8 mouse cellular contexts compared by ENCODE assay signal in genomic region chr5:31294964-31295605, GRCm38 (mm10). TPM values are rescaled to one million over a fixed set of nuclear protein-coding genes. Genes with fewer than 3 reads are reported as not detected.
DNase-seq lines count a peak whose midpoint lies in the region; ATAC-seq and TF ChIP-seq lines count a peak whose summit lies in the region.

No protein-coding gene starts in this region.

- peaks cover 2% of the 10 kb centered on the region for H3K4me1 ChIP-seq in lung, embryonic 14.5 days (ENCODE audit: insufficient read depth)
- peaks cover 29% of the 10 kb centered on the region for H3K4me1 ChIP-seq in forebrain, embryonic 16.5 days (replicated peaks; ENCODE audit: control insufficient read depth, insufficient read depth, low read length)
- peaks cover 36% of the 10 kb centered on the region for H3K4me1 ChIP-seq in liver, embryonic 15.5 days (replicated peaks)

- H3K27me3 ChIP-seq in lung, embryonic 14.5 days (ENCODE audit: insufficient read depth, low read length): no peaks in the 10 kb centered on the region
- no peaks in the 10 kb centered on the region for H3K27me3 ChIP-seq in forebrain, embryonic 16.5 days (replicated peaks; ENCODE audit: control insufficient read depth, insufficient read depth, low read length)
- H3K27me3 ChIP-seq in liver, embryonic 15.5 days: peaks cover 53% of the 10 kb centered on the region

- peaks cover 14% of the 10 kb centered on the region for H3K36me3 ChIP-seq in lung, embryonic 14.5 days (ENCODE audit: insufficient read depth)
- peaks cover 2% of the 10 kb centered on the region; the same call in 1 of the 2 replicates for H3K36me3 ChIP-seq in forebrain, embryonic 16.5 days (ENCODE audit: control insufficient read depth, insufficient read depth)
- H3K36me3 ChIP-seq in liver, embryonic 15.5 days (replicated peaks): 0 out of 2 replicates have a peak, but pooled peaks cover 2% of the 10 kb centered on the region

- peak overlapping the region; percentile 92 for H3K9ac ChIP-seq in lung, embryonic 14.5 days
- H3K9ac ChIP-seq in forebrain, embryonic 16.5 days (replicated peaks; ENCODE audit: low read depth, low read length): peak overlapping the region; percentile 96
- peak overlapping the region; percentile 53 for H3K9ac ChIP-seq in liver, embryonic 15.5 days

- no peak for TF ChIP-seq CTCF in lung, embryonic 14.5 days (IDR thresholded peaks at IDR 0.05; ENCODE audit: low read depth)

- H3K4me2 ChIP-seq in lung, embryonic 14.5 days: peak overlapping the region; percentile 86
- peak overlapping the region; percentile 84 for H3K4me2 ChIP-seq in forebrain, embryonic 16.5 days (ENCODE audit: low read length)
- H3K4me2 ChIP-seq in liver, embryonic 15.5 days: peak overlapping the region; percentile 73

- peak overlapping the region; percentile 83 for H3K4me3 ChIP-seq in lung, embryonic 14.5 days (ENCODE audit: low read depth, low read length)
- peak overlapping the region; percentile 79 for H3K4me3 ChIP-seq in forebrain, embryonic 16.5 days (replicated peaks; ENCODE audit: low read length)
- H3K4me3 ChIP-seq in liver, embryonic 15.5 days (replicated peaks): peak overlapping the region; percentile 56

- ATAC-seq in lung, embryonic 14.5 days (ENCODE audit: insufficient read depth): peak; percentile 45
- peak; percentile 13; the same call in 1 of the 2 replicates for ATAC-seq in forebrain, embryonic 16.5 days
- no peak for ATAC-seq in liver, embryonic 15.5 days (ENCODE audit: insufficient read depth)

- no peaks in the 10 kb centered on the region for H3K9me3 ChIP-seq in lung, embryonic 14.5 days (ENCODE audit: low read depth, low read length)
- H3K9me3 ChIP-seq in forebrain, embryonic 16.5 days (ENCODE audit: control insufficient read depth, low read length): no peaks in the 10 kb centered on the region
- H3K9me3 ChIP-seq in liver, embryonic 15.5 days (replicated peaks): no peaks in the 10 kb centered on the region

- DNase-seq in lung, embryonic 14.5 days: peak; percentile 26
- DNase-seq in lung, postnatal 25 days (ENCODE audit: low spot score): no peak
- DNase-seq in cerebellum, adult 8-10 months: peak; percentile 33
- no peak for DNase-seq in layer of hippocampus, adult 9-11 months
- DNase-seq in urinary bladder, postnatal 14 days (ENCODE audit: low spot score): no peak
- DNase-seq in left cerebral cortex, adult 8-10 months (ENCODE audit: low spot score in 2 of 2): no peak

- peak overlapping the region; percentile 51; the same call in 1 of the 2 replicates for H3K27ac ChIP-seq in lung, embryonic 14.5 days (ENCODE audit: low read depth)
- peak overlapping the region; percentile 78; the same call in 1 of the 2 replicates for H3K27ac ChIP-seq in forebrain, embryonic 16.5 days (ENCODE audit: low read length)
- H3K27ac ChIP-seq in liver, embryonic 15.5 days (replicated peaks): no peak overlapping the region

- WGBS in lung, embryonic 14.5 days: 4% methylated on average over 29 of the region's 29 CpGs
- 4% methylated on average over 24 of the region's 29 CpGs for WGBS in forebrain, embryonic 16.5 days
- 11% methylated on average over 29 of the region's 29 CpGs for WGBS in liver, embryonic 15.5 days (ENCODE audit: insufficient replicate concordance)

RNA-seq across cellular contexts. Expression of gene Fndc4, which starts 0.8 kb away (rescaled TPM):
- polyA plus RNA-seq in lung, embryonic 14.5 days (2014; fragmentation: Nextera tagmentation; extraction: Ambion mirVana): 58.5 and 68.6 TPM in 2 replicates
- polyA plus RNA-seq in forebrain, embryonic 16.5 days (2015; fragmentation: Nextera tagmentation; extraction: Ambion mirVana): 81.8 and 90.6 TPM in 2 replicates
- 4.5 and 4.6 TPM in 2 replicates for polyA plus RNA-seq in liver, embryonic 15.5 days (2015; fragmentation: Nextera tagmentation; extraction: Ambion mirVana)
- total RNA-seq in left cerebral cortex, adult 8-10 months (2022): 100 to 1,000 TPM; 132 to 144 (median 133) TPM

RNA-seq across cellular contexts. Expression of gene Gckr, which starts 2.2 kb away (rescaled TPM):
- 0.34 TPM in 1 of 2 replicates, not detected in the other for polyA plus RNA-seq in lung, embryonic 14.5 days (2014; fragmentation: Nextera tagmentation; extraction: Ambion mirVana)
- polyA plus RNA-seq in forebrain, embryonic 16.5 days (2015; fragmentation: Nextera tagmentation; extraction: Ambion mirVana): 0.27 TPM in 1 of 2 replicates, not detected in the other
- 19.4 and 25.0 TPM in 2 replicates for polyA plus RNA-seq in liver, embryonic 15.5 days (2015; fragmentation: Nextera tagmentation; extraction: Ambion mirVana)
- total RNA-seq in left cerebral cortex, adult 8-10 months (2022): under 1 TPM in 2 of 4 experiments, not detected in 2; 0.11 to 0.44 TPM

RNA-seq across cellular contexts. Expression of gene Ift172, which starts 4.2 kb away (rescaled TPM):
- polyA plus RNA-seq in lung, embryonic 14.5 days (2014; fragmentation: Nextera tagmentation; extraction: Ambion mirVana): 32.3 and 36.4 TPM in 2 replicates
- polyA plus RNA-seq in forebrain, embryonic 16.5 days (2015; fragmentation: Nextera tagmentation; extraction: Ambion mirVana): 34.2 and 39.4 TPM in 2 replicates
- polyA plus RNA-seq in liver, embryonic 15.5 days (2015; fragmentation: Nextera tagmentation; extraction: Ambion mirVana): 3.9 and 4.5 TPM in 2 replicates
- total RNA-seq in left cerebral cortex, adult 8-10 months (2022): 10 to 100 TPM; 75.0 to 98.2 (median 83.8) TPM

RNA-seq across cellular contexts. Expression of gene Krtcap3, which starts 43.6 kb away (rescaled TPM):
- 31.1 and 32.0 TPM in 2 replicates for polyA plus RNA-seq in lung, embryonic 14.5 days (2014; fragmentation: Nextera tagmentation; extraction: Ambion mirVana)
- 2.4 and 3.8 TPM in 2 replicates for polyA plus RNA-seq in forebrain, embryonic 16.5 days (2015; fragmentation: Nextera tagmentation; extraction: Ambion mirVana)
- 3.9 and 4.9 TPM in 2 replicates for polyA plus RNA-seq in liver, embryonic 15.5 days (2015; fragmentation: Nextera tagmentation; extraction: Ambion mirVana)
- total RNA-seq in left cerebral cortex, adult 8-10 months (2022): 1 to 10 TPM; 1.5 to 3.6 (median 2.5) TPM

RNA-seq across cellular contexts. Expression of gene Gm9970, which starts 54.1 kb away (rescaled TPM):
- polyA plus RNA-seq in lung, embryonic 14.5 days (2014; fragmentation: Nextera tagmentation; extraction: Ambion mirVana): 0.37 and 0.38 TPM in 2 replicates
- polyA plus RNA-seq in forebrain, embryonic 16.5 days (2015; fragmentation: Nextera tagmentation; extraction: Ambion mirVana): 0.99 TPM in 1 of 2 replicates, not detected in the other
- polyA plus RNA-seq in liver, embryonic 15.5 days (2015; fragmentation: Nextera tagmentation; extraction: Ambion mirVana): 0.23 TPM in 1 of 2 replicates, not detected in the other
- under 1 TPM in 2 of 4 experiments, not detected in 2; 0.74 to 0.89 TPM for total RNA-seq in left cerebral cortex, adult 8-10 months (2022)

Comparison
In these comparisons a context has a peak if more than half of its experiments do, and no peak if none do; other contexts are left out.
1. DNase-seq: peak in lung, embryonic 14.5 days (single experiment) and cerebellum, adult 8-10 months (single experiment); none in lung, postnatal 25 days (single experiment), layer of hippocampus, adult 9-11 months (single experiment), urinary bladder, postnatal 14 days (single experiment) and left cerebral cortex, adult 8-10 months (0 of 2).
2. RNA of gene Fndc4, which starts 0.8 kb away (polyA plus RNA-seq): 81.8 to 90.6 TPM in forebrain, embryonic 16.5 days and 58.5 to 68.6 TPM in lung, embryonic 14.5 days; 4.5 to 4.6 TPM in liver, embryonic 15.5 days; every median in the first group is over 10 times any median in the second.
3. RNA of gene Gckr, which starts 2.2 kb away (polyA plus RNA-seq): 19.4 to 25.0 TPM in liver, embryonic 15.5 days; 0.27 TPM in forebrain, embryonic 16.5 days and 0.34 TPM in lung, embryonic 14.5 days; every median in the first group is over 10 times any median in the second.
4. Peak in every context shown above with its lines, with median percentiles within 50 percentile points of each other: H3K4me2 ChIP-seq, H3K4me3 ChIP-seq and H3K9ac ChIP-seq.